Mouse (Mus musculus) limb, embryonic 14.5 days (tissue): ENCODE measurements around the gene Gm45808. TPM values are rescaled to one million over a fixed set of nuclear protein-coding genes. Genes with fewer than 3 reads are reported as not detected.
"Not testable (repeated sequence)": the region's sequence is repeated elsewhere in the genome, so short reads cannot be mapped to it uniquely, and the experiment has no call there.

Experiments used
- ATAC-seq: fragments of 200-750 bp; cut with Nextera tagmentation; 2 replicates; pipeline ENCODE4 v1.8.0; 2017; ENCODE audit warnings: low read depth, moderate number of reproducible peaks, moderate TSS enrichment; ENCODE audit not compliant: low FRiP score
- DNase-seq: peaks from one replicate; pipeline ENCODE4 v3.0.0-alpha.2; 2015; ENCODE audit warnings: low spot score
- H3K27ac ChIP-seq: fragments of 300-500 bp; sonication (generic); replicated peaks from 2 replicates; pipeline ENCODE4 v1.5.1; 2014; ENCODE audit warnings: low read depth, mild to moderate bottlenecking, low read length, moderate library complexity, mixed read lengths
- H3K27me3 ChIP-seq: fragments of 300-500 bp; sonication (generic); 2 replicates; pipeline ENCODE4 v1.6.1; 2014; ENCODE audit warnings: low read length, mixed read lengths; ENCODE audit not compliant: control insufficient read depth, insufficient read depth
- H3K36me3 ChIP-seq: fragments of 300-500 bp; sonication (generic); 2 replicates; pipeline ENCODE4 v1.6.1; 2014; ENCODE audit warnings: mild to moderate bottlenecking, low read length, moderate library complexity, mixed read lengths; ENCODE audit not compliant: control insufficient read depth, insufficient read depth
- H3K4me1 ChIP-seq: fragments of 300-500 bp; sonication (generic); 2 replicates; pipeline ENCODE4 v1.6.1; 2014; ENCODE audit warnings: antibody characterized with exemption, low read length, mixed read lengths; ENCODE audit not compliant: control insufficient read depth, insufficient read depth
- H3K4me2 ChIP-seq: fragments of 300-500 bp; sonication (generic); replicated peaks from 2 replicates; pipeline ENCODE4 v1.6.1; 2014; ENCODE audit warnings: low read depth, mild to moderate bottlenecking, low read length, moderate library complexity; ENCODE audit not compliant: severe bottlenecking
- H3K4me3 ChIP-seq: fragments of 300-500 bp; sonication (generic); replicated peaks from 2 replicates; pipeline ENCODE4 v1.5.1; 2014; ENCODE audit warnings: low read length
- H3K9ac ChIP-seq: fragments of 300-500 bp; sonication (generic); 2 replicates; pipeline ENCODE4 v1.6.1; 2014; ENCODE audit warnings: mild to moderate bottlenecking, low read depth, low read length, moderate library complexity; ENCODE audit not compliant: severe bottlenecking
- H3K9me3 ChIP-seq: fragments of 300-500 bp; sonication (generic); 2 replicates; pipeline ENCODE4 v1.6.1; 2016; ENCODE audit warnings: low read length; ENCODE audit not compliant: control insufficient read depth
- POLR2A ChIP-seq: fragments of 200-500 bp; IDR thresholded peaks from 2 replicates; pipeline ENCODE4 v1.8.0; 2012; ENCODE audit warnings: inconsistent platforms, mild to moderate bottlenecking, moderate library complexity, borderline replicate concordance; ENCODE audit not compliant: insufficient read depth, insufficient read length; ENCODE audit errors: extremely low read depth
- WGBS: fragments of 180-500 bp; shearing (Covaris S2); extraction: QIAGEN DNeasy Blood & Tissue Kit; methylation state at CpG from one replicate; pipeline ENCODE4 v1.1.7; 2014; 5-methylcytosine and 5-hydroxymethylcytosine counted together
- polyA plus RNA-seq, 2 experiments: library from polyadenylated mRNA; depleted of rRNA in 1 of 2; stranded (reverse) in 1 of 2; unstranded in 1 of 2; fragments of >200 nt; fragmentation: Nextera tagmentation in 1 of 2; extraction: Ambion mirVana in 1 of 2; gene quantifications; 2 replicates each; pipeline versions ENCODE4 v1.2.1 to v1.2.3; 2012 to 2014

The Gm45808 gene
- polyA plus RNA-seq, 2 experiments = not detected

DNA sequence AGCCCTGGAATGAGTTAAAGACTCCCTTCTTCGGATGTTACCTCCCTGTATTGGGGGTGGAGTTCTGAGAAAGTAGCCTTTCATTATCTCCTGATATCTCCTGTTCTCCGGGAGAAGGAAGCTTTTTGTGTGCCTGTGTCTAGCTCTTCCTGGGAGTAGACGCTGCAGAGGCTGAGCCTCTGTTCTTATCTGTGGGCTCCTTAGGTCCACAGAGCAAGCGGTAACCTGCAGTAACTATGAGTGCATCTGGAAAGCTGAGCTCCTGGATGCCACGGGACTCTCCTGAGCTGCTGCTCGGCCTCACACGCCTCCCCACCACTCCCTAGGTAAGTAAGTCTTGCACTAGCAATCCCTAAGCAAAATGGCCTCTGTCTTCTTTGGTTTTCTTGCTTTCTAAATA, 453 bp downstream of the Gm45808 start:
- Histone ChIP-seq H3K27ac (no peak overlapping the region), H3K36me3 (no peaks in the 10 kb centered on the region), H3K9me3 (no peaks in the 10 kb centered on the region), H3K9ac (no peak overlapping the region), H3K4me1 (peaks cover 12% of the 10 kb centered on the region), H3K4me3 (no peak overlapping the region), H3K4me2 (no peak overlapping the region), H3K27me3 (no peaks in the 10 kb centered on the region)
- no peak for DNase-seq
- WGBS = 72% methylated on average over 7 of the region's 7 CpGs
- no peak for TF ChIP-seq POLR2A
- ATAC-seq = no peak

DNA sequence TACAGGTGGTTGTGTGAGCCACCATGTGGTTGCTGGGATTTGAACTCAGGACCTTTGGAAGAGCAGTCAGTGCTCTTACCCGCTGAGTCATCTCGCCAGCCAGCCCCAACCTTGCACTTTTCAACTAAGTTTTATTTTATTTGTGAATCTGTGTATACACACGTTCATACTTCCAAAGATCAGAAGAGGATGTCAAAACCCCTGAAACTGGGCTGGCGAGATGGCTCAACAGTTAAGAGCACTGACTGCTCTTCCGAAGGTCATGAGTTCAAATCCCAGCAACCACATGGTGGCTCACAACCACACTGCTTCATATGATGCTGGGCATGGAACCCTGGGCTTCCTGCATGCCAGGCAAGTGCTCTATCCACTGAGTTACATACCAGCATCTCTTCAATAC, 1.6 kb downstream of the Gm45808 start:
- H3K4me1 ChIP-seq, H3K36me3 ChIP-seq, ATAC-seq, H3K4me3 ChIP-seq, H3K27ac ChIP-seq, H3K9ac ChIP-seq, H3K9me3 ChIP-seq, DNase-seq, H3K4me2 ChIP-seq, H3K27me3 ChIP-seq: not testable (repeated sequence)
- WGBS = 86% methylated on average over 5 of the region's 5 CpGs

DNA sequence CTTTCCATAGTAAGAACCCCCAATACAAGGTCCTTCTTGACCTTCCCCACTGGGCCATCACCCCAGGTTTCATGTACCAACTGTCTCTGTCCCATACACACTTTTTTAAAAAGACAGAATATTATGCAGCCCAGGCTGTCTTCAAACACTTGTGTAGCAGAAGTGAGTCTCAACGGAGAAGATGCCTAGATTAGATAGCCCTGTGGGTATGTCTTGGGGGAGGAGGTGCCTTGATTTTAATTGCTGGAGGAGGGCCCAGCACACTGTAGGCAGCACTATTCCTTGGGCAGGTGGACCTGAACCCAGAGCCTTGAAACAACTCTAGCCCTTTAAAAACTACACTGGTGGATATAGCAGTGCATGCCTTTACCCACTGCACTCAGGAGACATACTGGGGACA, 4.4 kb downstream of the Gm45808 start:
- 0 out of 2 replicates have a peak, but pooled peaks cover 3% of the 10 kb centered on the region for H3K36me3 ChIP-seq
- no peak overlapping the region for H3K9ac ChIP-seq
- H3K4me2 ChIP-seq = no peak overlapping the region
- DNase-seq (no peak), ATAC-seq (no peak)
- TF ChIP-seq POLR2A = no peak
- no peaks in the 10 kb centered on the region for H3K9me3 ChIP-seq
- no peaks in the 10 kb centered on the region for H3K4me1 ChIP-seq
- H3K27ac ChIP-seq = no peak overlapping the region
- no peaks in the 10 kb centered on the region for H3K27me3 ChIP-seq
- WGBS = 86% methylated on average over 1 of the region's 1 CpGs
- H3K4me3 ChIP-seq = no peak overlapping the region

DNA sequence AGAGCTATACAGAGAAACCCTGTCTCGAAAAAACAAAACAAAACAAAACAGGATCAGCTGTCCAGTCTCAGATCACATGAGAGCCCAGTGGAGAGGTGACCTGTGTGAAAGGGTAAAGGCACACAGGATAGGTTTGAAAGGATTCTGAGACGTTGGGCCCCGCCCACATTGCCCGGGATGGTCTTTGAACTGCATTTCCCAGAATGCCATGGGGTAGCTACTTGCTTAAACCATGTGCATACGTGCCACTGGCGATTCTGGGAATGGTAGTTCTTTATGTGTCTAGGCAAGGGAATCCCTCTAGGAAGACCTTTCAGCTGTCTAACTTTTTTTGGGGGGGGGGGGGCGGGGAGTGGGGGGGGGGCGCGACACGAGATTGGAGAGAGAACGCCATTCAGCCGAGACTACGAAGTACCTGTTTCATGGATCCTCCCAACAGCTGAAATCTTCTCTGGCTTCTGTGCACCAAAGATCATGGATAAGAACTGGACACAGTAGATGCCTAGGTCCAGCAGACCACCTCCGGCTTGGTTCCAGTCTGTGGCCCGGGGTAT, 5.2 kb downstream of the Gm45808 start, which contains the start of gene Tulp2:
Gene Tulp2 (plus strand): TSS at position 504 of the 554 bp plus-strand sequence.
- H3K4me2 ChIP-seq = no peak within 1 kb of the TSS
- no peak within 1 kb of the TSS for H3K27ac ChIP-seq
- no peaks in the 10 kb centered on the region for H3K4me1 ChIP-seq
- H3K4me3 ChIP-seq = no peak within 1 kb of the TSS
- H3K9me3 ChIP-seq = no peaks in the 10 kb centered on the region
- WGBS = 46% methylated on average over 15 of the region's 15 CpGs
- DNase-seq (peak; percentile 66), ATAC-seq (peak; percentile 84)
- TF ChIP-seq POLR2A = no peak
- H3K27me3 ChIP-seq = no peaks in the 10 kb centered on the region
- H3K36me3 ChIP-seq = 0 out of 2 replicates have a peak, but pooled peaks cover 3% of the 10 kb centered on the region
- H3K9ac ChIP-seq = no peak within 1 kb of the TSS

DNA sequence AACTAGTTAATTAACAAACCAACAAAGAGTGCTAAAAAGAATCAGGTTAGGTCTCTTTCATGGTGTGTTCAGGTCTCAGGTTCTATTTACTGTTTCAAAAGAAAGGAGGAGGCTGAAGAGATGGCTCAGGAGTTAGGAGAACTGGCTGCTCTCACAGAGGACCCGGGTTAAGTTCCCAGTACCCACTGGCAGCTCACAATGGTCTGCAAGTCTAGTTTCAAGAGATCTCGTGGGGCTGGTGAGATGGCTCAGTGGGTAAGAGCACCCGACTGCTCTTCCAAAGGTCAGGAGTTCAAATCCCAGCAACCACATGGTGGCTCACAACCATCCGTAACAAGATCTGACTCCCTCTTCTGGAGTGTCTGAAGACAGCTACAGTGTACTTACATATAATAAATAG, 6.3 kb downstream of the Gm45808 start:
- not testable (repeated sequence) for H3K27ac ChIP-seq, H3K9me3 ChIP-seq, H3K4me2 ChIP-seq, ATAC-seq, H3K27me3 ChIP-seq, DNase-seq, H3K9ac ChIP-seq, H3K36me3 ChIP-seq, H3K4me3 ChIP-seq, H3K4me1 ChIP-seq
- 79% methylated on average over 3 of the region's 4 CpGs for WGBS

DNA sequence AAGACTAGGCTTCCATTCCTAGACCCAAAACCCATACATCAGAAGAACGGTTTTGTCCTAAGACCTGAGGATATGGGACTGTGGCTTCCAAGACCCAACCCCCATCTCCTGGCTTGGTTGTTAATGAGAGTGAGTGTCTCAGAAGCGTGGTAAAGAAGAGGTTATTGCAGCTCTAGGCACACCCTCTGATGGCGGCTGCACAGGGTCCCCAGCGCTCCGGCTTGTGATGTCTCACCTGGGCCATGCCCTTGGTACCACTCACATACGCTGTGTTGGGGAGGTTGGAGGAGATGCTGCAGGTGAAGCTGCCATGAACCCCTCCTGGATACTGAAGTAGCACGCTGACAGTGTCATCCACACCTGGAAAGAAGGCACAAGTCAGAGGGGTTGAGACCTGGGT, 7.8 kb downstream of the Gm45808 start:
- H3K4me2 ChIP-seq = no peak overlapping the region
- H3K4me1 ChIP-seq = no peaks in the 10 kb centered on the region
- no peak overlapping the region for H3K4me3 ChIP-seq
- no peak overlapping the region for H3K27ac ChIP-seq
- TF ChIP-seq POLR2A = no peak
- no peak for ATAC-seq
- no peaks in the 10 kb centered on the region for H3K9me3 ChIP-seq
- WGBS = 93% methylated on average over 7 of the region's 7 CpGs
- 0 out of 2 replicates have a peak, but pooled peaks cover 3% of the 10 kb centered on the region for H3K36me3 ChIP-seq
- DNase-seq = no peak
- H3K27me3 ChIP-seq = no peaks in the 10 kb centered on the region
- H3K9ac ChIP-seq = no peak overlapping the region
